16 mouse cellular contexts compared by ENCODE assay signal in the genomic region with DNA sequence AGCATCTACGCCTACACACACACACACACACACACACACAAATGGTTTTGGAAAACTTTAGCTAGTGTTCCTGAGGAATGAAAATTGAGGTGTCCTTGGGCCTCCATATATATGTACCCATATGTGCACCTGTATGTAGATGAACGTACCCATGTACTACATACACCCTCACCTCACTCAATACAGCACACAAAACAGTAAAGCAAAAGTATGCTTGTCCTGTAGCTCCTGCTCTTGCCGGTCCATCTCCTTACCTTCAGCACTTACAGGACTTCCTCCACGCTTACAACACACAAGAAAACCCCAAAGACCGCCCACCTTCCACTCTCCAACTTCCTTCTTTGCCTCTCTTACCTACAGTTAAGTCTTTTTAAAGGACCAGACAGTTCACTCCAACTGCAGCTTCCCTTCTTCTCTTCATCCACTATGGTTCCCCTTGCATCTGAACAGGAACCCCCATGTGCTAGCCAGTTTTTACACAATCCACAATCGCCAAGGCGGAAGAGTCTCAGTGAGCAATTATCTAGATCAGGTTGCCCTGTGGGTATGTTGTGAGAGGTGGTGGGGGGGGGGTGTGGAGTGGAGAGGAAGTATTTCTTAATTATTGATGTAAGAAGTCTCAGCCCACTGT. TPM values are rescaled to one million over a fixed set of nuclear protein-coding genes. Genes with fewer than 3 reads are reported as not detected.
A peak's percentile ranks its signal among the peaks of the same experiment; 100 is the strongest.
DNase-seq lines count a peak whose midpoint lies in the region; ATAC-seq and TF ChIP-seq lines count a peak whose summit lies in the region.
"Had no signal": no experiment of that assay in that cellular context is flagged by ENCODE, and none has a peak within 500 bp of the region (broad histone marks: within the 10 kb centered on the region; RNA-seq: fewer than 3 reads in every experiment).

No protein-coding gene starts in this region.

- H3K4me3 ChIP-seq in heart, adult 2 months, result no peak overlapping the region
- H3K4me3 ChIP-seq in heart, embryonic 11.5 days (ENCODE audit: low read depth, low read length), result no peak overlapping the region
- H3K4me3 ChIP-seq: erythroblast, embryonic 14.5 days; kidney, embryonic 15.5 days; liver, embryonic 13.5 days; midbrain, embryonic 15.5 days had no signal

- no peaks in the 10 kb centered on the region for H3K4me1 ChIP-seq in heart, adult 2 months (ENCODE audit: control insufficient read depth, insufficient read depth, low read length)
- H3K4me1 ChIP-seq in heart, embryonic 11.5 days (ENCODE audit: control insufficient read depth, insufficient read depth, low read length), result peaks cover 9% of the 10 kb centered on the region

- H3K4me2 ChIP-seq in heart, embryonic 11.5 days, result no peak overlapping the region
- H3K4me2 ChIP-seq: kidney, embryonic 15.5 days; liver, embryonic 13.5 days; midbrain, embryonic 15.5 days had no signal

- intact Hi-C loops in heart, adult 2 months (cut with DNase I), result no loop called here

- no peaks in the 10 kb centered on the region for H3K79me2 ChIP-seq in heart, adult 2 months (replicated peaks; ENCODE audit: control insufficient read depth, insufficient read depth, low read length)

- no peak for TF ChIP-seq POLR2A in heart, adult 2 months (IDR thresholded peaks at IDR 0.05; ENCODE audit: insufficient read depth, low read depth, low read length)

- no peak overlapping the region for H3K27ac ChIP-seq in heart, adult 2 months
- no peak overlapping the region for H3K27ac ChIP-seq in heart, embryonic 11.5 days (ENCODE audit: low read depth, low read length)
- H3K27ac ChIP-seq: kidney, embryonic 15.5 days; liver, embryonic 13.5 days; midbrain, embryonic 15.5 days had no signal

- no peaks in the 10 kb centered on the region for H3K9me3 ChIP-seq in heart, embryonic 11.5 days (replicated peaks; ENCODE audit: control insufficient read depth, low read length)
- H3K9me3 ChIP-seq: kidney, embryonic 15.5 days; liver, embryonic 13.5 days; midbrain, embryonic 15.5 days had no signal

- 81% methylated on average over 7 of the region's 7 CpGs for WGBS in heart, adult 2 months
- 73% methylated on average over 7 of the region's 7 CpGs for WGBS in heart, embryonic 11.5 days (ENCODE audit: insufficient replicate concordance)

- TF ChIP-seq EP300 in heart, adult 2 months (IDR thresholded peaks at IDR 0.05; ENCODE audit: insufficient read depth, low read depth, low read length), result no peak

- DNase-seq in heart, adult 11 months, result peak; percentile 68
- no peak for DNase-seq in heart, adult 2 months
- DNase-seq in thymus, postnatal 25 days, result peak; percentile 14
- no peak for DNase-seq in thymus, postnatal 10 days (ENCODE audit: low spot score in 2 of 2)
- peak; percentile 22 to 37 for DNase-seq in lung, postnatal 4 days
- no peak for DNase-seq in neural tube, embryonic 10.5 days (ENCODE audit: extremely low spot score, low spot score)
- DNase-seq in frontal cortex, postnatal 25 days (ENCODE audit: low spot score in 2 of 2), result no peak
- DNase-seq: adrenal gland, postnatal 10 days; cerebellum, adult 2 months; embryo, embryonic 11 days; liver, embryonic 13.5 days had no signal

- no peak for ATAC-seq in heart, embryonic 11.5 days (replicated peaks; ENCODE audit: insufficient number of reproducible peaks, low FRiP score, low TSS enrichment)
- ATAC-seq: midbrain, embryonic 15.5 days; Patski had no signal

- no peak overlapping the region for H3K9ac ChIP-seq in heart, adult 2 months (ENCODE audit: low read depth, low read length)
- no peak overlapping the region for H3K9ac ChIP-seq in heart, embryonic 11.5 days (ENCODE audit: low read depth, low read length)
- H3K9ac ChIP-seq: kidney, embryonic 15.5 days; liver, embryonic 13.5 days; midbrain, embryonic 15.5 days had no signal

- no peaks in the 10 kb centered on the region for H3K27me3 ChIP-seq in heart, adult 2 months (ENCODE audit: control insufficient read depth, insufficient read depth, low read length)
- H3K27me3 ChIP-seq in heart, embryonic 11.5 days (ENCODE audit: control insufficient read depth, insufficient read depth, low read length), result peaks cover 29% of the 10 kb centered on the region
- H3K27me3 ChIP-seq: kidney, embryonic 15.5 days; midbrain, embryonic 15.5 days had no signal

- no peaks in the 10 kb centered on the region for H3K36me3 ChIP-seq in heart, adult 2 months (ENCODE audit: control insufficient read depth, insufficient read depth, low read length)
- H3K36me3 ChIP-seq in heart, embryonic 11.5 days (ENCODE audit: control insufficient read depth, insufficient read depth, low read length), result no peaks in the 10 kb centered on the region
- H3K36me3 ChIP-seq: kidney, embryonic 15.5 days; liver, embryonic 13.5 days; midbrain, embryonic 15.5 days had no signal

- TF ChIP-seq CTCF in heart, adult 2 months (IDR thresholded peaks at IDR 0.05), result no peak

RNA-seq across cellular contexts. Expression of gene Pdzd8, which starts 4.8 kb away (rescaled TPM):
- 10 to 100 TPM; 23.1 to 26.3 TPM for total RNA-seq in heart, adult 2 months (2021)
- 3.6 and 6.7 TPM in 2 replicates for polyA plus RNA-seq in heart, adult 2 months (2012; rRNA removed)
- 10.5 and 12.1 TPM in 2 replicates for polyA plus RNA-seq in heart, embryonic 11.5 days (2014; fragmentation: Nextera tagmentation; extraction: Ambion mirVana)

RNA-seq across cellular contexts. Expression of gene Rps12-ps3, which starts 28.3 kb away (rescaled TPM):
- 100 to 1,000 TPM; 251 to 301 TPM for total RNA-seq in heart, adult 2 months (2021)
- polyA plus RNA-seq in heart, adult 2 months (2012; rRNA removed), result 728 and 927 TPM in 2 replicates
- 24.2 and 35.1 TPM in 2 replicates for polyA plus RNA-seq in heart, embryonic 11.5 days (2014; fragmentation: Nextera tagmentation; extraction: Ambion mirVana)

Comparison
In these comparisons a context has a peak if more than half of its experiments do, and no peak if none do; other contexts are left out.
1. DNase-seq: peak in heart, adult 11 months (single experiment), thymus, postnatal 25 days (single experiment) and lung, postnatal 4 days (2 of 2); none in heart, adult 2 months (0 of 2), thymus, postnatal 10 days (0 of 2), neural tube, embryonic 10.5 days (single experiment) and frontal cortex, postnatal 25 days (0 of 2).
2. RNA of gene Rps12-ps3, which starts 28.3 kb away (polyA plus RNA-seq): 728 to 927 TPM in heart, adult 2 months; 24.2 to 35.1 TPM in heart, embryonic 11.5 days; every median in the first group is over 10 times any median in the second.